Mouse (Mus musculus) limb, embryonic 11.5 days (tissue): Measurements from ENCODE around the gene Tuba1b. TPM values are rescaled to one million over a fixed set of nuclear protein-coding genes. Genes with fewer than 3 reads are reported as not detected.
"Not testable (repeated sequence)": the region's sequence is repeated elsewhere in the genome, so short reads cannot be mapped to it uniquely, and the experiment has no call there.

Source experiments
- ATAC-seq: fragments of 200-750 bp; cut with Nextera tagmentation; 2 replicates; pipeline ENCODE4 v1.8.0; 2017; ENCODE audit warnings: low read depth; ENCODE audit not compliant: insufficient number of reproducible peaks, low FRiP score, low TSS enrichment
- DNase-seq: peaks from one replicate; pipeline ENCODE4 v3.0.0-alpha.2; 2015; ENCODE audit warnings: low spot score
- H3K27ac ChIP-seq: fragments of 300-500 bp; sonication (generic); replicated peaks from 2 replicates; pipeline ENCODE4 v1.5.1; 2014; ENCODE audit warnings: low read depth, mild to moderate bottlenecking, low read length
- H3K27me3 ChIP-seq: fragments of 300-500 bp; sonication (generic); 2 replicates; pipeline ENCODE4 v1.6.1; 2014; ENCODE audit warnings: mild to moderate bottlenecking, low read length, mixed read lengths; ENCODE audit not compliant: control insufficient read depth, insufficient read depth
- H3K36me3 ChIP-seq: fragments of 300-500 bp; sonication (generic); 2 replicates; pipeline ENCODE4 v1.6.1; 2014; ENCODE audit warnings: mild to moderate bottlenecking, low read length, moderate library complexity, mixed read lengths; ENCODE audit not compliant: control insufficient read depth, insufficient read depth
- H3K4me1 ChIP-seq: fragments of 300-500 bp; sonication (generic); 2 replicates; pipeline ENCODE4 v1.6.1; 2014; ENCODE audit warnings: low read length, mixed read lengths; ENCODE audit not compliant: control insufficient read depth, insufficient read depth
- H3K4me2 ChIP-seq: fragments of 300-500 bp; sonication (generic); 2 replicates; pipeline ENCODE4 v1.6.1; 2014; ENCODE audit warnings: low read depth, mild to moderate bottlenecking, moderate library complexity; ENCODE audit not compliant: severe bottlenecking
- H3K4me3 ChIP-seq: fragments of 300-500 bp; sonication (generic); 2 replicates; pipeline ENCODE4 v1.5.1; 2014; ENCODE audit warnings: low read depth, low read length
- H3K9ac ChIP-seq: fragments of 300-500 bp; sonication (generic); 2 replicates; pipeline ENCODE4 v1.6.1; 2014; ENCODE audit warnings: mild to moderate bottlenecking, low read length
- H3K9me3 ChIP-seq: fragments of 300-500 bp; sonication (generic); 2 replicates; pipeline ENCODE4 v1.6.1; 2016; ENCODE audit warnings: low read length; ENCODE audit not compliant: control insufficient read depth
- WGBS: fragments of 180-500 bp; shearing (Covaris S2); extraction: QIAGEN DNeasy Blood & Tissue Kit; methylation state at CpG from one replicate; pipeline ENCODE4 v1.1.7; 2014; 5-methylcytosine and 5-hydroxymethylcytosine counted together
- polyA plus RNA-seq: library from polyadenylated mRNA; unstranded; fragments of >200 nt; fragmentation: Nextera tagmentation; extraction: Ambion mirVana; gene quantifications from 2 replicates; pipeline ENCODE4 v1.2.1, GENCODE M21; 2014

Gene Tuba1b
- polyA plus RNA-seq, 1 experiment from 2014 or later: 2,358 TPM

DNA sequence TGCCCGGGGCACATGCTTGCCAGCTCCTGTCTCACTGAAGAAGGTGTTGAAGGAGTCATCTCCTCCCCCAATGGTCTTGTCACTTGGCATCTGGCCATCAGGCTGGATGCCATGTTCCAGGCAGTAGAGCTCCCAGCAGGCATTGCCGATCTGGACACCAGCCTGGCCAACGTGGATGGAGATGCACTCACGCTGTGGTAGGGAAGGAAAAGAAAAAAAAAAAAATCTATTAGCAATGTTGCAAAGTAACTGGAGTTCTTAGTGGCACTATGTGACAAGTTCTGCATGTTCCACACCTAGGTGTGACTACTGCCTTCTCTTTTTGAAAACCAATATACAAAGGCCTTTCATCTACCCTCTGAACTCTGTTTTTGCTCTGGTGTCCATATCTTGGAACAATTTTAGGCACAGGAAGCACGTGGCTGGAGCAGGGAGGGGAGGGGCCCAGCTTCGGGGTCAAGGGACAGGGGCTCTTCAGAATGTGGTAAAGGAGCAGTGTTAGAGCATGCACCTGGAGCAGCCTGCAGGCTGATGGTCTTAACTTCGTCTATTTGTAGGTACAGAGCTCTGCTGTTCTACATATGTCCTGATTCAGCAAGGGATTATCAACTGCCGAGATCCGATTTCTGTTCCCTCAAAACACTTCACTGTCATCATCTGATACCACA lies 1.2 kb downstream of the Tuba1b start:
- H3K4me3 ChIP-seq: peak overlapping the region; percentile 82
- peaks cover 11% of the 10 kb centered on the region for H3K4me1 ChIP-seq
- peak overlapping the region; percentile 89 for H3K4me2 ChIP-seq
- DNase-seq: peak; percentile 34
- 17% methylated on average over 8 of the region's 9 CpGs for WGBS
- not testable (repeated sequence) for H3K9me3 ChIP-seq, H3K27me3 ChIP-seq, ATAC-seq, H3K36me3 ChIP-seq
- peak overlapping the region; percentile 10; the same call in 1 of the 2 replicates for H3K27ac ChIP-seq
- peak overlapping the region; percentile 71 for H3K9ac ChIP-seq

DNA sequence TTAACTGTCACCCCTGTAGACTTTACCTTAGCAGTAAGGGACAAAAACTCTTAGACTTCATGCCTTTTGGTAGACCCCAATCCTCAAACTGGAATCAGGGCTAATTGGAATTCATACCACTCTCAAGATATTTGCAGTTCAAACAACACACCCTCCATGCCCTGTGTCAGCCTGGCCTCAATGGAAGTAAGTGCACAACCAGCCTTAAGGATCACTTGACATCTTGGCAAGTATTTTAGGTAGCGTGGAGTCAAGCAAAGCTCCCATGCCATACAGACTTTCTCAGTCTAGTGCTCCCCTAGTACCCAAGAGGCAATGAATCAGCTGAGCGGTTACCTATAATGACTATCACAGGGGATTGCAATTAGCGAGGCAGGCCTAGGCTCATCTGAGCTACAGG lies 3.4 kb downstream of the Tuba1b start:
- H3K27ac ChIP-seq: no peak overlapping the region
- peaks cover 11% of the 10 kb centered on the region for H3K4me1 ChIP-seq
- no peaks in the 10 kb centered on the region for H3K27me3 ChIP-seq
- no peaks in the 10 kb centered on the region for H3K9me3 ChIP-seq
- H3K9ac ChIP-seq: no peak overlapping the region
- no peak overlapping the region for H3K4me3 ChIP-seq
- H3K36me3 ChIP-seq: peaks cover 4% of the 10 kb centered on the region; the same call in 1 of the 2 replicates
- 90% methylated on average over 3 of the region's 3 CpGs for WGBS
- DNase-seq (no peak), ATAC-seq (no peak)
- H3K4me2 ChIP-seq: no peak overlapping the region

DNA sequence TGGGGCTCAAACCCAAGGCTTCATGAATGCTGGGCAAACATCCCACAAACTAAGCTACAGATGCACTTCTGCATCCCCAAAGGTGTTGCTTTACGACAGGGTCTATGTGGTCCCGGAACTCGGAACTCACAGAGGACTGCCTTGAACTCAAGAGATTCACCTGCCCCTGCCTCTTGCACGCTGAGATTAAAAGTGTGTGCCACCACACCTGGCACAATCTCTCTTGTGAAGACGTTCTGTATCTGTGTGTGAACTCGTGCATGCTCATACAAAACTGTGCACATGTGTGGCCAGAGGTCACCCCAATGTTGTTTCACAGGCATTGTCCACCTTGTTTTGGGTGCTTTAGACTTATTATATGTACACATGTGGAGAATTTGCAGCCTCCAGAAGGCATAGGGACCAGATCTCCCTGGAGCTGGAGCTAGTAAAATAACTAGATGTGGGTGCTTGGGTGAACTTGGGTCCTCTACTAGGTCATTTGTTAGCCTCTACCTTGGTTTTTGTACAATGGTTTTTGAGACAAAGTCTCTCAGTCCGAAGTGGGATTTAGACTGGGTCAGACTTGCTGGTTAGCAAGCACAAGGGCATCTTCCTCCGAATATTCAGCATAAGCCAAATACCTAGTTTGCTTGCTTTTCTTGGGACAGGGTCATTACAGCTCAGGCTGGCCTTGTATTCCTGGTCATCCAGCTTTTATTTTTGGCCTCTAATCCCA lies 4.2 kb downstream of the Tuba1b start:
- ATAC-seq (no peak), DNase-seq (no peak)
- peaks cover 6% of the 10 kb centered on the region; the same call in 1 of the 2 replicates for H3K4me1 ChIP-seq
- H3K36me3 ChIP-seq: peaks cover 4% of the 10 kb centered on the region; the same call in 1 of the 2 replicates
- no peak overlapping the region for H3K27ac ChIP-seq
- no peak overlapping the region for H3K9ac ChIP-seq
- no peaks in the 10 kb centered on the region for H3K27me3 ChIP-seq
- no peaks in the 10 kb centered on the region for H3K9me3 ChIP-seq
- H3K4me2 ChIP-seq: no peak overlapping the region
- H3K4me3 ChIP-seq: no peak overlapping the region
- 51% methylated on average over 8 of the region's 8 CpGs for WGBS

DNA sequence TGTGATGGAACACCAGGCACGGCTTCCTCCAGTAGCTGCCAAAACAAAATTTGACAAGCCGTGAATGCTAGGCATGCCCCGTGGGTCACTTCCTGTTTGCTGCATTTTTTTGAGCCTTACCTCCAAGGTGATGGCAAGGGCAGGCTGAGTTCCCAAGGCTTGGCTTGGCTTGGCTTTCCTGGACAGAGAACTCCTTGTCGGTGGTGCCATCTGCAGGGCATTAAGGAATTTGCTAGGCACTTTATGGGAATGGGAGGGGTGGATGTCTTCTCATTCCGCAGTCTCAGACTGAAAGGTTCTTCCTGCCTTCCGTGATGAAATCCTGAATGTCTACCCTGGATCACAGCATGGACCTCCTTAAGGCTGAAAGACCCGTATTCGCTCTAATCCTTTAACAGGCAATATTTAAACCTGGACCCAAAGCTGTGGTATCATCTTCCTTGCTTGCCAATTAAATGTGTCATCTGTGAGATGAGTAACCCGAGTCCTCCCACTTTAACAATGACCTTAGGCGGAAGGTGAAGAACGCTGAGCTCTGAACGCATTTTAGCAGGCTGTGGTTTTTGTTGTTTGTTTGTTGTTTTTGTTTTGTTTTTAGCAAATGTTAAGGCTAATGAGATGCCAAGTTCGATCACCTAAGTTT lies 5.6 kb downstream of the Tuba1b start:
- Histone ChIP-seq H3K4me3 (no peak overlapping the region), H3K36me3 (peaks cover 4% of the 10 kb centered on the region; the same call in 1 of the 2 replicates), H3K9me3 (no peaks in the 10 kb centered on the region), H3K27ac (no peak overlapping the region), H3K27me3 (no peaks in the 10 kb centered on the region), H3K9ac (no peak overlapping the region), H3K4me2 (no peak overlapping the region), H3K4me1 (peaks cover 5% of the 10 kb centered on the region; the same call in 1 of the 2 replicates)
- 17% methylated on average over 13 of the region's 13 CpGs for WGBS
- ATAC-seq: 0 out of 2 replicates have a peak, but pooled peaks have one; percentile 11
- peak; percentile 80 for DNase-seq

DNA sequence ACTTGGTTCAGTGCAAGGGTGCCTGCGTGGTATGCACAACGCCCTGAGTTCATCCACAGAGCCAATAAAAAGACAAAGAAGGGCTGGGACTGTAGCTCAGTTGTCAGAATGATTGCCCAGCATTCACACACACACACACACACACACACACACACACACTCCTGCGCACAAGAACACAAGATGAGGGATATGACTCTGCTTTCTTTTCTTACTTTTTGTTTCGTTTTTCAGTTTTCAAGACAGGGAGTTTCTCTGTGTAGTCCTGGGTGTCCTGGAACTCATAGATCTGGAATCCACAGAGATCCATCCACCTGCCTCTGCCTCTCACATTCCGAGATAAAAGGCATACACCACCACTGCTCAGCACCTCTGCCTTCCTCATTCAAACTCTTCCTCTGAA lies 6.8 kb downstream of the Tuba1b start:
- Histone ChIP-seq H3K27me3 (no peaks in the 10 kb centered on the region), H3K9me3 (no peaks in the 10 kb centered on the region), H3K9ac (no peak overlapping the region), H3K4me2 (no peak overlapping the region), H3K4me1 (peaks cover 2% of the 10 kb centered on the region; the same call in 1 of the 2 replicates), H3K4me3 (no peak overlapping the region), H3K36me3 (peaks cover 4% of the 10 kb centered on the region; the same call in 1 of the 2 replicates), H3K27ac (no peak overlapping the region)
- ATAC-seq (no peak), DNase-seq (no peak)
- 78% methylated on average over 5 of the region's 5 CpGs for WGBS

DNA sequence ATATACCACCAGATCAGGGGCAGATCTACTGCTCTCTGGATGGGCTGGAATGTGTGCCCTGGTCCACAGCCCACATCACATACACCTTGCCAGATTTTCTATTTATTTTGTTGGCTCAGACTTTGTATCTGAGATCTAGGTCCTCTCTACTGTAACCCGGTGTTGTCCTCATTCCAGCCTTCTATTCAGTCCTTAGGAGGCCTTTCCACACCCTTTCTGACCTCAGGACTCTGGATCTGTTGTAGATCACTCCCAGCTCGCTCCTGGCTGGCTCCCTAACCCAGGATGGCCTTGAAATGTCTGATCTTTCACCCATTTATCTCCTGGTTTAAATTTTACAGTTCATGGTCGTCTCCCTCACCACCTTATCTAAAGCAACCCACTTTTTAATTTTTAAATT lies 9.7 kb downstream of the Tuba1b start:
- H3K9me3 ChIP-seq: no peaks in the 10 kb centered on the region
- no peak for ATAC-seq
- DNase-seq: no peak
- H3K36me3 ChIP-seq: no peaks in the 10 kb centered on the region
- no peak overlapping the region for H3K4me3 ChIP-seq
- H3K4me2 ChIP-seq: no peak overlapping the region
- H3K9ac ChIP-seq: no peak overlapping the region
- H3K4me1 ChIP-seq: peaks cover 2% of the 10 kb centered on the region; the same call in 1 of the 2 replicates
- H3K27ac ChIP-seq: no peak overlapping the region
- WGBS: 74% methylated on average over 3 of the region's 3 CpGs
- no peaks in the 10 kb centered on the region for H3K27me3 ChIP-seq

DNA sequence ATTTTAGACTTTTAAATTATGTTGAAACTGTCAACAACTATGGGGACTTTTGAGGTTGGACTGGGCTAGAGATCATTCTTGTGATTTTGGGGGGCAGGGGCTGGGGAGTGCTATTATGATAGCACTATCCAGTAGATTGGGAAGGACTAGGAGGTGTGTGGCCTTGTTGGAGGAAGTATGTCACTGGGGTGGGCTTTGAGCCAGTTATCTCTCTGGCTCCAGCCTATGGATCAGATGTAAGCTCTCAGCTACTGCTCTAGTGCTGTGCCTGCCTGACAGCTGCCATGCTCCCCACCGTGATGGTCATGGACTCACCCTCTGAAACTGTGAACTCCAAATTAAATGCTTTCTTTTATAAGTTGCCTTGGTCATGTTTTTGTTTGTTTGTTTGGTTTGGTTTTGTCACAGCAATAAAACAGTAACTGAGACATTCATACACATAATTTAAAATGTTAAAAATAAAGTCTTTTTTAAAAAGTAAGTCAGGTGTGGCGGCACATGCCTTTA lies 11.3 kb downstream of the Tuba1b start:
- Histone ChIP-seq H3K9me3 (no peaks in the 10 kb centered on the region), H3K4me3 (no peak overlapping the region), H3K9ac (no peak overlapping the region), H3K36me3 (no peaks in the 10 kb centered on the region), H3K27me3 (no peaks in the 10 kb centered on the region), H3K27ac (no peak overlapping the region), H3K4me1 (no peaks in the 10 kb centered on the region), H3K4me2 (no peak overlapping the region)
- no peak for DNase-seq
- ATAC-seq: no peak
- whole genome bisulfite sequencing: 87% methylated on average over 2 of the region's 2 CpGs

DNA sequence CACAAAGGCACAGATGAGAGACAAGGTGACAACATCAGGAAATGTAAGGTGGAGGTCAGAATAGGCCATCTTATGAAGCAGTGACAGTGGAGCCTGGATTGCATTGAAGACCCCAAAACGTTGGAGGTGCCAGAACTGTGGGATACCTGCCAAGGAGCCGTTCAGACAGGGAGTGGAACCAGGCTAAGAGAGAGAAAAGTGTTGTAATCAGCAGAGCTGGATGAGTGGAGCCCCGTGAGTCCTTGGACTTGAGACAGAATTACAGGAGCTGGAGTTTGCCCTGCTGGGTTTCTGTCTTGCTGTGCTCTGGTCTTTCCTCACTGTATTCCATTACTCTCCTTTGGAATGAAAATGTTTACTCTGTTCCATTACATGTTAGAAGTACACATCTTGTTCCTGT lies 11.8 kb downstream of the Tuba1b start:
- WGBS: 59% methylated on average over 3 of the region's 3 CpGs
- Histone ChIP-seq H3K36me3 (no peaks in the 10 kb centered on the region), H3K4me2 (no peak overlapping the region), H3K9ac (no peak overlapping the region), H3K27ac (no peak overlapping the region), H3K4me3 (no peak overlapping the region), H3K4me1 (no peaks in the 10 kb centered on the region), H3K27me3 (no peaks in the 10 kb centered on the region), H3K9me3 (no peaks in the 10 kb centered on the region)
- DNase-seq: no peak
- no peak for ATAC-seq
